Mouse (Mus musculus) thymus, adult 2 months (tissue): ENCODE measurements around the gene Gbp4.
"Not testable (repeated sequence)": the region's sequence is repeated elsewhere in the genome, so short reads cannot be mapped to it uniquely, and the experiment has no call there.

ENCODE experiments used
- CTCF ChIP-seq: fragments of 200-500 bp; IDR thresholded peaks from 2 replicates; pipeline ENCODE4 v1.5.1; 2012; ENCODE audit warnings: mild to moderate bottlenecking, control low read depth, low read length, moderate library complexity, borderline replicate concordance; ENCODE audit not compliant: control insufficient read depth, poor library complexity, insufficient read depth; ENCODE audit errors: extremely low read depth
- POLR2A ChIP-seq: fragments of 200-500 bp; IDR thresholded peaks from 2 replicates; pipeline ENCODE4 v1.6.1; 2012; ENCODE audit warnings: mild to moderate bottlenecking, low read length, control low read depth, moderate library complexity; ENCODE audit not compliant: control insufficient read depth, poor library complexity, insufficient read depth; ENCODE audit errors: extremely low read depth

DNA sequence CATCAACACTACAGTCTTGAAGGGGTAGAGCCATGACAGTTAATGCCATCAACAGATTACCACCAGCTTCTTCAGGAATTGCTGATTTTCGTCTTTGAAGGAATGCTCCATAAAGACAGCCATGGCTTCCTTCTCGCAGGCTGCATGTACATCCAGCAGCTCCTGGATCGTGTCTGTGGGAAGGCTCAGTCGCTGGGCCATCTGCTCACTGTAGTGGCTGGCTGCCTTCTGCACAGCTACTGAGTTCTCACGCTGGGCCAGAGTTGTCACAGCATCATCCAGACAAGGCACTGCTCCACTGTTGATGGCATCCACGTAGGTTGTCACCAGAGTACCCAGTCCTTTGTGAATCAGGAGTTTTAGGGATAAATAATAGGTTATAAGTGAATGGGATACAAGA, 17.7 kb downstream of the Gbp4 start:
- not testable (repeated sequence) for TF ChIP-seq CTCF, POLR2A
